Mouse (Mus musculus) hindbrain, embryonic 16.5 days (tissue): ENCODE results near the gene Odf3. TPM values are rescaled to one million over a fixed set of nuclear protein-coding genes. Genes with fewer than 3 reads are reported as not detected.

Experiments used
- ATAC-seq: fragments of 200-750 bp; cut with Nextera tagmentation; 2 replicates; pipeline ENCODE4 v1.8.0; 2017; ENCODE audit warnings: moderate TSS enrichment, moderate library complexity
- H3K27ac ChIP-seq: fragments of 300-500 bp; sonication (generic); 2 replicates; pipeline ENCODE4 v1.5.1; 2014; ENCODE audit warnings: low read depth, mild to moderate bottlenecking, control low read depth, low read length, moderate library complexity
- H3K27me3 ChIP-seq: fragments of 300-500 bp; sonication (generic); replicated peaks from 2 replicates; pipeline ENCODE4 v1.6.1; 2014; ENCODE audit warnings: low read length; ENCODE audit not compliant: control insufficient read depth, insufficient read depth
- H3K36me3 ChIP-seq: fragments of 300-500 bp; sonication (generic); 2 replicates; pipeline ENCODE4 v1.6.1; 2014; ENCODE audit warnings: mild to moderate bottlenecking, low read length, moderate library complexity, mixed read lengths; ENCODE audit not compliant: control insufficient read depth, insufficient read depth
- H3K4me1 ChIP-seq: fragments of 300-500 bp; sonication (generic); 2 replicates; pipeline ENCODE4 v1.6.1; 2014; ENCODE audit warnings: low read depth, low read length; ENCODE audit not compliant: control insufficient read depth, insufficient read depth
- H3K4me2 ChIP-seq: fragments of 300-500 bp; sonication (generic); 2 replicates; pipeline ENCODE4 v1.6.1; 2014; ENCODE audit warnings: mild to moderate bottlenecking, low read length, control low read depth, moderate library complexity
- H3K4me3 ChIP-seq: fragments of 300-500 bp; sonication (generic); 2 replicates; pipeline ENCODE4 v1.5.1; 2014; ENCODE audit warnings: mild to moderate bottlenecking, low read length, control low read depth, moderate library complexity
- H3K9ac ChIP-seq: fragments of 300-500 bp; sonication (generic); 2 replicates; pipeline ENCODE4 v1.6.1; 2014; ENCODE audit warnings: low read depth, mild to moderate bottlenecking, control low read depth, low read length, moderate library complexity
- H3K9me3 ChIP-seq: fragments of 300-500 bp; sonication (generic); 2 replicates; pipeline ENCODE4 v1.6.1; 2014; ENCODE audit warnings: mild to moderate bottlenecking, low read length, moderate library complexity; ENCODE audit not compliant: control insufficient read depth
- WGBS: fragments of 180-500 bp; shearing (Covaris S2); extraction: QIAGEN DNeasy Blood & Tissue Kit; methylation state at CpG from one replicate; pipeline ENCODE4 v1.1.7; 2014; 5-methylcytosine and 5-hydroxymethylcytosine counted together
- polyA plus RNA-seq: library from polyadenylated mRNA; unstranded; fragments of >200 nt; fragmentation: Nextera tagmentation; extraction: Ambion mirVana; gene quantifications from 2 replicates; pipeline ENCODE4 v1.2.1, GENCODE M21; 2015

Odf3 gene
- polyA plus RNA-seq, 1 experiment from 2014 or later = 0.21 TPM

DNA sequence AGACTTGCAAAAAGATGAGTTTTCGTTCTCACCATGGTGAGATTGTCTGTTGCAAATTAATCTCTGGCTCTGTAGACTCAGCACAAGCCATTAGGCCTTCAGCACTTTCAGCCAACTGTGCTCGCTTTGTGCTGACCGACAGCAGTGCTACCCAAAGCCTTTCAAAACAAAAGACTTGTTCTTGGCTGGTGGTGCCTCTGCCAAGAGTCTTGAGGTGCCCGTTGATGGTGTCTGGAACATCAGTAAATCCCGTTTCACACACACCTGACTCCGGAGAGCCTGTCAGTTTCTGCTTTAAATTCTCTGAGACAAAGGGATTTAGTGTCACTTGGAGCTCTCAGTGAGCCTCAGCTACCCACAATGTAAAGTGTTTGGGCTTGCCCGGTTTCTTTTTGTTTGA is 46.4 kb downstream of the Odf3 start:
- Histone ChIP-seq H3K36me3 (peaks cover 53% of the 10 kb centered on the region), H3K9ac (no peak overlapping the region), H3K27me3 (no peaks in the 10 kb centered on the region), H3K27ac (no peak overlapping the region), H3K4me3 (no peak overlapping the region), H3K9me3 (no peaks in the 10 kb centered on the region), H3K4me2 (no peak overlapping the region), H3K4me1 (no peaks in the 10 kb centered on the region)
- no peak for ATAC-seq
- 87% methylated on average over 7 of the region's 7 CpGs for WGBS

GRCm38 (mm10) chr7:140894611-140895010 is 47.0 kb downstream of the Odf3 start:
- Histone ChIP-seq H3K27ac (no peak overlapping the region), H3K4me1 (no peaks in the 10 kb centered on the region), H3K4me2 (no peak overlapping the region), H3K9me3 (no peaks in the 10 kb centered on the region), H3K4me3 (no peak overlapping the region), H3K9ac (no peak overlapping the region), H3K27me3 (no peaks in the 10 kb centered on the region), H3K36me3 (peaks cover 51% of the 10 kb centered on the region)
- 96% methylated on average over 3 of the region's 3 CpGs for WGBS
- ATAC-seq = no peak

DNA sequence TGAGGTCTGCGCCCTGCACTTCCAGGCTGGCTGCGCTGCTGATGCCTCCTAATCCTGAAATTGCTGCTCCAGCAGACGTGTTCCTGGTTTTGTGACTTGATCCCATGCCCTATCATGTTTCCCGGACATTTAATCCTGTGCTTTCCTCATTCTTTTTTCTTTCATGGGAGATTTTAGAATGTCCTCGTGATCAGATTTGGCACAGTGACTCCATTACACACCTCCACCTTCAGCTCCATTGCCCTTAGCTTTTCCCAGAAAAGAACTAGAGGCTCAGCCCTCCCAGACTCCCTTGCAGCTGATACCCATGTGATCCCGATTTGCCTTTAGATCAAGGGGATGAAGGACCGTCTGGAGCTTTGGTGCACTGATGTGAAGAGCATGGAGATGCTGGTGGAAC is 50.3 kb downstream of the Odf3 start:
- Histone ChIP-seq H3K9ac (no peak overlapping the region), H3K27me3 (no peaks in the 10 kb centered on the region), H3K4me2 (no peak overlapping the region), H3K4me1 (no peaks in the 10 kb centered on the region), H3K4me3 (no peak overlapping the region), H3K36me3 (peaks cover 35% of the 10 kb centered on the region), H3K27ac (no peak overlapping the region), H3K9me3 (no peaks in the 10 kb centered on the region)
- ATAC-seq = no peak
- WGBS = 88% methylated on average over 7 of the region's 7 CpGs

- Histone ChIP-seq H3K4me3 (no peak overlapping the region), H3K36me3 (peaks cover 29% of the 10 kb centered on the region), H3K4me2 (no peak overlapping the region), H3K9me3 (no peaks in the 10 kb centered on the region), H3K4me1 (no peaks in the 10 kb centered on the region), H3K9ac (no peak overlapping the region), H3K27ac (no peak overlapping the region), H3K27me3 (no peaks in the 10 kb centered on the region)
- 73% methylated on average over 3 of the region's 3 CpGs for WGBS
- ATAC-seq = no peak
Observed at GRCm38 (mm10) chr7:140899121-140899520, 51.5 kb downstream of the Odf3 start.

GRCm38 (mm10) chr7:140900220-140900619 is 52.6 kb downstream of the Odf3 start, which contains the start of gene Cox8b:
Gene Cox8b (minus strand): TSS chr7:140900446.
- no peaks in the 10 kb centered on the region for H3K4me1 ChIP-seq
- peaks cover 22% of the 10 kb centered on the region for H3K36me3 ChIP-seq
- 78% methylated on average over 10 of the region's 10 CpGs for WGBS
- no peak within 1 kb of the TSS for H3K27ac ChIP-seq
- H3K9me3 ChIP-seq = no peaks in the 10 kb centered on the region
- H3K4me2 ChIP-seq = no peak within 1 kb of the TSS
- H3K4me3 ChIP-seq = no peak within 1 kb of the TSS
- H3K9ac ChIP-seq = no peak within 1 kb of the TSS
- no peaks in the 10 kb centered on the region for H3K27me3 ChIP-seq
- no peak for ATAC-seq

Other genes with a start within 250 kb of the Odf3 start
- 0.05 TPM in 1 of 2 replicates, not detected in the other for gene Olfr46, start 246.5 kb upstream of the Odf3 start, polyA plus RNA-seq
- gene Olfr61, start 218.8 kb upstream of the Odf3 start, polyA plus RNA-seq = not detected in 2 replicates
- gene Olfr53, start 201.4 kb upstream of the Odf3 start, polyA plus RNA-seq = not detected in 2 replicates
- gene Olfr539, start 187.9 kb upstream of the Odf3 start, polyA plus RNA-seq = 0.05 TPM in 1 of 2 replicates, not detected in the other
- not detected in 2 replicates for gene Olfr45, start 165.9 kb upstream of the Odf3 start, polyA plus RNA-seq
- not detected in 2 replicates for gene Olfr541, start 150.5 kb upstream of the Odf3 start, polyA plus RNA-seq
- gene Cyp2e1, start 84.1 kb upstream of the Odf3 start, polyA plus RNA-seq = not detected in 2 replicates
- gene Syce1, start 60.0 kb upstream of the Odf3 start, polyA plus RNA-seq = 0.60 and 0.89 TPM in 2 replicates
- 28.8 and 32.3 TPM in 2 replicates for gene Zfp941, start 25.6 kb upstream of the Odf3 start, polyA plus RNA-seq
- not detected in 2 replicates for gene Urah, start 12.8 kb upstream of the Odf3 start, polyA plus RNA-seq
- gene Scgb1c1, start 2.3 kb upstream of the Odf3 start, polyA plus RNA-seq = not detected in 2 replicates
- 0.19 TPM in 1 of 2 replicates, not detected in the other for gene Gm45785, start 8.5 kb downstream of the Odf3 start, polyA plus RNA-seq
- gene Ric8a, start 9.2 kb downstream of the Odf3 start, polyA plus RNA-seq = 110 and 112 TPM in 2 replicates
- 37.5 and 47.5 TPM in 2 replicates for gene Bet1l, start 9.8 kb downstream of the Odf3 start, polyA plus RNA-seq
- gene Psmd13, start 34.2 kb downstream of the Odf3 start, polyA plus RNA-seq = 259 and 260 TPM in 2 replicates
- 60.8 and 70.6 TPM in 2 replicates for gene Sirt3, start 34.5 kb downstream of the Odf3 start, polyA plus RNA-seq
- 2.0 TPM in 1 of 2 replicates, not detected in the other for gene Cox8b, start 52.6 kb downstream of the Odf3 start, polyA plus RNA-seq
- 0.65 and 0.75 TPM in 2 replicates for gene Nlrp6, start 73.1 kb downstream of the Odf3 start, polyA plus RNA-seq
- 8.3 and 10.4 TPM in 2 replicates for gene Pgghg, start 93.6 kb downstream of the Odf3 start, polyA plus RNA-seq
- 0.49 and 1.7 TPM in 2 replicates for gene Ifitm5, start 102.5 kb downstream of the Odf3 start, polyA plus RNA-seq
- gene Gm45717, start 108.1 kb downstream of the Odf3 start, polyA plus RNA-seq = not detected in 2 replicates
- 182 and 202 TPM in 2 replicates for gene Ifitm2, start 108.2 kb downstream of the Odf3 start, polyA plus RNA-seq
- gene Ifitm1, start 119.4 kb downstream of the Odf3 start, polyA plus RNA-seq = 15.2 and 19.4 TPM in 2 replicates
- gene Ifitm3, start 163.0 kb downstream of the Odf3 start, polyA plus RNA-seq = 41.2 and 43.1 TPM in 2 replicates
- 0.83 and 1.3 TPM in 2 replicates for gene Ifitm6, start 170.1 kb downstream of the Odf3 start, polyA plus RNA-seq
- gene Gm17387, start 181.3 kb downstream of the Odf3 start, polyA plus RNA-seq = not detected in 2 replicates
- gene B4galnt4, start 213.3 kb downstream of the Odf3 start, polyA plus RNA-seq = 53.3 and 55.0 TPM in 2 replicates
- gene Pkp3, start 230.4 kb downstream of the Odf3 start, polyA plus RNA-seq = 0.31 and 0.32 TPM in 2 replicates